ENCODE assay signal across 24 mouse cellular contexts in the genomic region with DNA sequence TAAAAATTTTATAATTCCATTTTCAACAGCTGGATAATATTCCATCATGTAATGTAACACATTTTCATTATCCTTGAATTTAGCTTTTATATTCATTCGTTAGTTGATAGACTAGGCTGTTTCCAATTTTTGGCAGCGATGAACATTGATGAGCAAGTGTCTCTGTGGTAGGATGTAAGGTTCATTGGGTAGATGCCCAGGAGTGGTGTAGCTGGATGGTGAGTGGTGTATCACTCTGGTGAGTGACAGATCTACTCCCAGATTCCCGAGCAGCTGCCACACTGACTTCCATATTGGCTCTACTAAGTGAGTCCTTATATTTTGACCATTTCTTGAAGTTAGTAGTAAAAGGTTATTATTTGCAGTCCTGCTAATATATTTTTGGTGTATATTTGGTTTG.
A peak's percentile ranks its signal among the peaks of the same experiment; 100 is the strongest.
DNase-seq lines count a peak whose midpoint lies in the region; ATAC-seq lines count a peak whose summit lies in the region.
"Had no signal": no experiment of that assay in that cellular context is flagged by ENCODE, and none has a peak within 500 bp of the region (broad histone marks: within the 10 kb centered on the region; RNA-seq: fewer than 3 reads in every experiment).

No protein-coding gene starts in this region.

- WGBS in forebrain, embryonic 14.5 days, result 90% methylated on average over 3 of the region's 3 CpGs
- 93% methylated on average over 3 of the region's 3 CpGs for WGBS in kidney, embryonic 14.5 days

- H3K9ac ChIP-seq in forebrain, embryonic 14.5 days (ENCODE audit: low read length), result no peak overlapping the region
- no peak overlapping the region for H3K9ac ChIP-seq in kidney, embryonic 14.5 days (ENCODE audit: low read depth, low read length)
- H3K9ac ChIP-seq: embryonic facial prominence, embryonic 13.5 days; embryonic facial prominence, embryonic 15.5 days; forebrain, embryonic 13.5 days had no signal

- H3K4me2 ChIP-seq in forebrain, embryonic 14.5 days (ENCODE audit: low read length), result no peak overlapping the region
- H3K4me2 ChIP-seq in kidney, embryonic 14.5 days (replicated peaks; ENCODE audit: low read depth, low read length), result no peak overlapping the region
- H3K4me2 ChIP-seq: embryonic facial prominence, embryonic 13.5 days; embryonic facial prominence, embryonic 15.5 days; forebrain, embryonic 13.5 days had no signal

- H3K9me3 ChIP-seq in forebrain, embryonic 14.5 days (replicated peaks; ENCODE audit: control insufficient read depth, low read length), result no peaks in the 10 kb centered on the region
- no peaks in the 10 kb centered on the region for H3K9me3 ChIP-seq in kidney, embryonic 14.5 days (ENCODE audit: control insufficient read depth, low read length)
- H3K9me3 ChIP-seq: embryonic facial prominence, embryonic 13.5 days; embryonic facial prominence, embryonic 15.5 days; forebrain, embryonic 10.5 days; forebrain, embryonic 13.5 days had no signal

- no peaks in the 10 kb centered on the region for H3K36me3 ChIP-seq in forebrain, embryonic 14.5 days (ENCODE audit: control insufficient read depth, insufficient read depth, low read length)
- H3K36me3 ChIP-seq in kidney, embryonic 14.5 days (ENCODE audit: control insufficient read depth, insufficient read depth, low read length), result no peaks in the 10 kb centered on the region
- H3K36me3 ChIP-seq: embryonic facial prominence, embryonic 13.5 days; embryonic facial prominence, embryonic 15.5 days; forebrain, embryonic 10.5 days had no signal

- H3K27me3 ChIP-seq in forebrain, embryonic 14.5 days (replicated peaks; ENCODE audit: control insufficient read depth, insufficient read depth, low read length), result no peaks in the 10 kb centered on the region
- no peaks in the 10 kb centered on the region for H3K27me3 ChIP-seq in kidney, embryonic 14.5 days (ENCODE audit: control insufficient read depth, insufficient read depth, low read length)
- H3K27me3 ChIP-seq: embryonic facial prominence, embryonic 13.5 days; embryonic facial prominence, embryonic 15.5 days; forebrain, embryonic 13.5 days had no signal

- ATAC-seq in forebrain, embryonic 14.5 days, result no peak
- no peak for ATAC-seq in megakaryocyte, adult 5-6 weeks (ENCODE audit: poor library complexity, severe bottlenecking)
- ATAC-seq in kidney, embryonic 14.5 days (ENCODE audit: low FRiP score, low TSS enrichment), result no peak
- ATAC-seq: forebrain, embryonic 13.5 days; forebrain, embryonic 16.5 days had no signal

- no peaks in the 10 kb centered on the region for H3K4me1 ChIP-seq in forebrain, embryonic 14.5 days (ENCODE audit: control insufficient read depth, insufficient read depth, low read length)
- H3K4me1 ChIP-seq in kidney, embryonic 14.5 days (ENCODE audit: control insufficient read depth, insufficient read depth, low read length), result no peaks in the 10 kb centered on the region
- H3K4me1 ChIP-seq: embryonic facial prominence, embryonic 13.5 days; embryonic facial prominence, embryonic 15.5 days; forebrain, embryonic 10.5 days; forebrain, embryonic 13.5 days had no signal

- DNase-seq in layer of hippocampus, adult 11-12 months (ENCODE audit: low spot score), result peak; percentile 37
- peak; percentile 22 to 63 for DNase-seq in layer of hippocampus, adult 18-20 months (ENCODE audit: low spot score in 2 of 2)
- DNase-seq in layer of hippocampus, adult 8-10 months (ENCODE audit: low spot score in 2 of 2), result peak; percentile 24 to 41
- peak; percentile 48 for DNase-seq in layer of hippocampus, adult 9-11 months
- DNase-seq in forebrain, embryonic 14.5 days (ENCODE audit: low spot score), result no peak
- no peak for DNase-seq in thymus, postnatal 14 days
- DNase-seq: adrenal gland, adult 2 months; adrenal gland, postnatal 10 days; adrenal gland, postnatal 25 days; cerebellum, adult 11 months; cerebellum, adult 18-20 months; cerebellum, adult 8-10 months; cerebellum, adult 9-11 months; cerebellum, postnatal 14 days; cerebellum, postnatal 36 days; embryo, embryonic 11 days had no signal

- no peak overlapping the region for H3K27ac ChIP-seq in forebrain, embryonic 14.5 days (ENCODE audit: low read depth, low read length)
- H3K27ac ChIP-seq in kidney, embryonic 14.5 days (ENCODE audit: low read depth, low read length), result no peak overlapping the region
- H3K27ac ChIP-seq: embryonic facial prominence, embryonic 13.5 days; embryonic facial prominence, embryonic 15.5 days; forebrain, embryonic 10.5 days; forebrain, embryonic 13.5 days had no signal

- no peak overlapping the region for H3K4me3 ChIP-seq in forebrain, embryonic 14.5 days (ENCODE audit: low read depth, low read length)
- H3K4me3 ChIP-seq in kidney, embryonic 14.5 days (ENCODE audit: low read length), result no peak overlapping the region
- H3K4me3 ChIP-seq: embryonic facial prominence, embryonic 13.5 days; embryonic facial prominence, embryonic 15.5 days; erythroblast, embryonic 14.5 days; forebrain, embryonic 10.5 days; forebrain, embryonic 13.5 days had no signal

Comparison
In these comparisons a context has a peak if more than half of its experiments do, and no peak if none do; other contexts are left out.
1. DNase-seq: peak in layer of hippocampus, adult 11-12 months (single experiment), layer of hippocampus, adult 18-20 months (2 of 2), layer of hippocampus, adult 8-10 months (2 of 2) and layer of hippocampus, adult 9-11 months (single experiment); none in forebrain, embryonic 14.5 days (single experiment) and thymus, postnatal 14 days (single experiment).